Mouse (Mus musculus) embryonic fibroblast, embryonic 13.5 days (primary cell): ENCODE measurements around the gene Klc2.
A peak's percentile ranks its signal among the peaks of the same experiment; 100 is the strongest.

Experiments
- CTCF ChIP-seq: IDR thresholded peaks from 2 replicates; pipeline ENCODE4 v1.5.1; 2011; ENCODE audit warnings: mild to moderate bottlenecking, control low read depth, low read length, moderate library complexity, borderline replicate concordance; ENCODE audit not compliant: insufficient read depth
- POLR2A ChIP-seq: IDR thresholded peaks from 2 replicates; pipeline ENCODE4 v1.6.1; 2011; ENCODE audit warnings: low read depth, mild to moderate bottlenecking, control low read depth, low read length, moderate library complexity

DNA sequence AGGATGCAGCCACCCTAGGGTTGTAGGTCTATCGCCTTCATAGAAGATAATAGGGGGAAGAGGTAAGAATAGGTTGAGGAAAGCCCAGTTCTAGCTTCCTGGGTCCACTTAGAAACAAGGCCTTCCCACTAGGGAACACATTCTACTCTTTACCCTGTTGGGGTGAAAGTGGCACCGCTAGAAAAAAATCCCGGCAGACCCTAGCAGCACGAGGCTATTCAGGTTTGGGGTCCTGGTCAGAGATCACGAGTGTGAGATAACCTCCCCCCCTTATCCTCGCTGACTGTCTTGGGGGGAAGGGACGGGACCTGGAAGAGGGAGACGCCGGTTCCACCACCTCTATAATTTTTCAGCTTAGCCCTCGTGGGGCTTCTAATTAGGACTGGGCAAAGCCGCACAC is 47.3 kb downstream of the Klc2 start:
- no peak for TF ChIP-seq CTCF
- peak; percentile 49; the same call in 1 of the 2 replicates for TF ChIP-seq POLR2A
